Mouse (Mus musculus) forebrain, embryonic 11.5 days (tissue): ENCODE measurements around the gene Snx8. TPM values are rescaled to one million over a fixed set of nuclear protein-coding genes. Genes with fewer than 3 reads are reported as not detected.

Experiments
- ATAC-seq: fragments of 200-750 bp; cut with Nextera tagmentation; replicated peaks from 2 replicates; pipeline ENCODE4 v1.8.0; 2017; ENCODE audit warnings: moderate TSS enrichment; ENCODE audit not compliant: low FRiP score
- DNase-seq: peaks from one replicate; pipeline ENCODE4 v3.0.0-alpha.2; 2017; ENCODE audit warnings: low spot score
- H3K27ac ChIP-seq: fragments of 300-500 bp; sonication (generic); 2 replicates; pipeline ENCODE4 v1.5.1; 2014; ENCODE audit warnings: low read depth, low read length
- H3K27me3 ChIP-seq: fragments of 300-500 bp; sonication (generic); 2 replicates; pipeline ENCODE4 v1.6.1; 2014; ENCODE audit warnings: mild to moderate bottlenecking, low read length, mixed read lengths; ENCODE audit not compliant: control insufficient read depth, insufficient read depth
- H3K36me3 ChIP-seq: fragments of 300-500 bp; sonication (generic); 2 replicates; pipeline ENCODE4 v1.6.1; 2014; ENCODE audit warnings: mild to moderate bottlenecking, low read length, moderate library complexity, mixed read lengths; ENCODE audit not compliant: control insufficient read depth, insufficient read depth
- H3K4me1 ChIP-seq: fragments of 300-500 bp; sonication (generic); replicated peaks from 2 replicates; pipeline ENCODE4 v1.6.1; 2014; ENCODE audit warnings: low read length, mixed read lengths; ENCODE audit not compliant: control insufficient read depth, insufficient read depth
- H3K4me2 ChIP-seq: fragments of 300-500 bp; sonication (generic); 2 replicates; pipeline ENCODE4 v1.6.1; 2014; ENCODE audit warnings: low read depth, mild to moderate bottlenecking, low read length, moderate library complexity, mixed read lengths; ENCODE audit not compliant: severe bottlenecking
- H3K4me3 ChIP-seq: fragments of 300-500 bp; sonication (generic); 2 replicates; pipeline ENCODE4 v1.5.1; 2014; ENCODE audit warnings: low read depth, low read length
- H3K9ac ChIP-seq: fragments of 300-500 bp; sonication (generic); 2 replicates; pipeline ENCODE4 v1.6.1; 2014; ENCODE audit warnings: low read length
- H3K9me3 ChIP-seq: fragments of 300-500 bp; sonication (generic); 2 replicates; pipeline ENCODE4 v1.6.1; 2016; ENCODE audit warnings: low read length, mixed read lengths; ENCODE audit not compliant: control insufficient read depth
- WGBS: fragments of 180-500 bp; shearing (Covaris S2); extraction: QIAGEN DNeasy Blood & Tissue Kit; methylation state at CpG from one replicate; pipeline ENCODE4 v1.1.7; 2014; 5-methylcytosine and 5-hydroxymethylcytosine counted together
- polyA plus RNA-seq: library from polyadenylated mRNA; unstranded; fragments of >200 nt; fragmentation: Nextera tagmentation; extraction: Ambion mirVana; gene quantifications from 2 replicates; pipeline ENCODE4 v1.2.1, GENCODE M21; 2014

The Snx8 gene
- polyA plus RNA-seq, 1 experiment from 2014 or later = 10.6 TPM

- H3K4me2 ChIP-seq = no peak overlapping the region
- 83% methylated on average over 1 of the region's 1 CpGs for WGBS
- ATAC-seq (no peak), DNase-seq (no peak)
- H3K9ac ChIP-seq = no peak overlapping the region
- no peaks in the 10 kb centered on the region for H3K4me1 ChIP-seq
- no peaks in the 10 kb centered on the region for H3K36me3 ChIP-seq
- no peaks in the 10 kb centered on the region for H3K9me3 ChIP-seq
- H3K27me3 ChIP-seq = no peaks in the 10 kb centered on the region
- no peak overlapping the region for H3K27ac ChIP-seq
- H3K4me3 ChIP-seq = no peak overlapping the region
These were observed 43.0 kb downstream of the Snx8 start for GRCm38 (mm10) chr5:140346050-140346449.

DNA sequence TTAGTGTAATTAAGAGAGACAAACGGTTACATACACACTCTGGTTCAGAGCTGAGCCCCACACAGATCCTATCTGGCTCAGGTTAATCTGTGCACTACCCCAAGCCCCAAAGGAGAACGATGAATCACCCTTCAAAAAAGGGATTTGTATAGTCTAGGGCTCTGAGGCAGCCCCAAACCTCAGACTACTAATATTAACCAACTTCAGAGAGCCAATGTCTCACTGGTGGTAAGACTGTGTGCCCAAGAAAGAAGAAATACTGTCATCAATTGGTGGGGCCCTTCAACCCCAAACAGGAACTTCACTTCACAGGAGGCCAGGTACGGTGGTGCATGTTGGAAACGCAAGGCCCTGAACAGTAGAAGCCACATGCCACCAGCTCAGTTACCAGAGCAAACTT lies 43.8 kb downstream of the Snx8 start:
- DNase-seq = no peak
- no peak overlapping the region for H3K4me3 ChIP-seq
- no peak overlapping the region for H3K27ac ChIP-seq
- H3K9me3 ChIP-seq = no peaks in the 10 kb centered on the region
- H3K27me3 ChIP-seq = no peaks in the 10 kb centered on the region
- WGBS = 90% methylated on average over 4 of the region's 4 CpGs
- no peak overlapping the region for H3K4me2 ChIP-seq
- H3K4me1 ChIP-seq = no peaks in the 10 kb centered on the region
- H3K36me3 ChIP-seq = no peaks in the 10 kb centered on the region
- ATAC-seq = no peak
- no peak overlapping the region for H3K9ac ChIP-seq

GRCm38 (mm10) chr5:140342880-140343279 lies 46.2 kb downstream of the Snx8 start:
- no peak overlapping the region for H3K27ac ChIP-seq
- no peak overlapping the region for H3K4me3 ChIP-seq
- no peaks in the 10 kb centered on the region for H3K27me3 ChIP-seq
- no peak overlapping the region for H3K4me2 ChIP-seq
- DNase-seq = no peak
- H3K9me3 ChIP-seq = no peaks in the 10 kb centered on the region
- ATAC-seq = no peak
- H3K4me1 ChIP-seq = no peaks in the 10 kb centered on the region
- no peak overlapping the region for H3K9ac ChIP-seq
- H3K36me3 ChIP-seq = peaks cover 6% of the 10 kb centered on the region; the same call in 1 of the 2 replicates
- WGBS = 90% methylated on average over 4 of the region's 4 CpGs

DNA sequence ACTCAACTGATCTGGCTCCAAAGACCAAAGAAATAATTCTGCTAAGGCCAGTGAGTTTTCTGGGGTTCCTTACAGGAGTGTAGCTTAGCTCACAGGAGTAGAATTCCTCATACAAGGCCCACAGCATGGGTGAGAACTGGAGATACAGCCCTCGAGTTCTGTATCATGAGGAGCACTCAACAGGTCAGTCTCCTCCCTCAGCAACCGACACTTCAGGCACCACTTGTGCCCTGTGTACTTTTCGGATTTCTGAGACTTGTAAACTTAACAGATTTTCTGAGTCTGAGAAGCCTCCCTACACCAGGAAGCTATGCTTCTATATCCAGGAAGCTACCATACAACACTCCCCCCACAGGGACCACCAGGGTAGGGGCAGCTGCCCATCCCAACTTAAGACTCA lies 49.2 kb downstream of the Snx8 start:
- no peaks in the 10 kb centered on the region for H3K4me1 ChIP-seq
- DNase-seq = no peak
- 86% methylated on average over 3 of the region's 3 CpGs for WGBS
- H3K4me3 ChIP-seq = no peak overlapping the region
- no peak overlapping the region for H3K27ac ChIP-seq
- H3K36me3 ChIP-seq = peaks cover 6% of the 10 kb centered on the region; the same call in 1 of the 2 replicates
- no peaks in the 10 kb centered on the region for H3K27me3 ChIP-seq
- no peak overlapping the region for H3K9ac ChIP-seq
- H3K4me2 ChIP-seq = no peak overlapping the region
- ATAC-seq = no peak
- H3K9me3 ChIP-seq = no peaks in the 10 kb centered on the region

DNA sequence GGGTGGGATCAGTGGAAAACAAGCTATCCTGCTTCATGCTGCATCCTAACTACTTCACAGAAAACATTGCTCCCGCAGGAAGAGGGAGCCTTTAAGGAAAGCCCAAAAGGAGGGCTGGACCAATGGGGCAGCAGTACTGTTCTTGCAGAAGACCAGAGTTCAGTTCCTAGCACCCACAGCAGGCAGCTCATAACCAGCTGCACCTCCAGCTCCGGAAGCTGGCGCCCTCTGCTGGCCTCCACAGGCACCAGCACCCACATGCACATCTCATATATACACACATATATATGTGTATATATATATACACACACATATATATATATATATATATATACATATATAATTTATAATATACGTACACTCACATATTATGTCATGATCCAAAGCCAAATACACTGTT lies 50.3 kb downstream of the Snx8 start:
- Histone ChIP-seq H3K4me3 (no peak overlapping the region), H3K36me3 (peaks cover 6% of the 10 kb centered on the region; the same call in 1 of the 2 replicates), H3K4me2 (no peak overlapping the region), H3K27ac (no peak overlapping the region), H3K27me3 (no peaks in the 10 kb centered on the region), H3K9ac (no peak overlapping the region), H3K9me3 (no peaks in the 10 kb centered on the region), H3K4me1 (no peaks in the 10 kb centered on the region)
- WGBS = 96% methylated on average over 4 of the region's 4 CpGs
- DNase-seq (no peak), ATAC-seq (no peak)

GRCm38 (mm10) chr5:140336680-140337079 lies 52.4 kb downstream of the Snx8 start:
- WGBS = 70% methylated on average over 1 of the region's 1 CpGs
- H3K4me2 ChIP-seq = no peak overlapping the region
- H3K9me3 ChIP-seq = no peaks in the 10 kb centered on the region
- DNase-seq = no peak
- 0 out of 2 replicates have a peak, but pooled peaks cover 2% of the 10 kb centered on the region for H3K4me1 ChIP-seq
- no peak for ATAC-seq
- no peak overlapping the region for H3K9ac ChIP-seq
- H3K27ac ChIP-seq = no peak overlapping the region
- H3K27me3 ChIP-seq = no peaks in the 10 kb centered on the region
- peaks cover 6% of the 10 kb centered on the region; the same call in 1 of the 2 replicates for H3K36me3 ChIP-seq
- no peak overlapping the region for H3K4me3 ChIP-seq

- no peaks in the 10 kb centered on the region for H3K27me3 ChIP-seq
- 31% methylated on average over 2 of the region's 2 CpGs for WGBS
- H3K4me2 ChIP-seq = no peak overlapping the region
- DNase-seq = no peak
- ATAC-seq = no peak
- no peak overlapping the region for H3K9ac ChIP-seq
- no peak overlapping the region for H3K4me3 ChIP-seq
- H3K9me3 ChIP-seq = no peaks in the 10 kb centered on the region
- H3K4me1 ChIP-seq = peaks cover 9% of the 10 kb centered on the region; the same call in 1 of the 2 replicates
- peaks cover 2% of the 10 kb centered on the region; the same call in 1 of the 2 replicates for H3K36me3 ChIP-seq
- H3K27ac ChIP-seq = no peak overlapping the region
These were observed 55.4 kb downstream of the Snx8 start for GRCm38 (mm10) chr5:140333631-140334030.

DNA sequence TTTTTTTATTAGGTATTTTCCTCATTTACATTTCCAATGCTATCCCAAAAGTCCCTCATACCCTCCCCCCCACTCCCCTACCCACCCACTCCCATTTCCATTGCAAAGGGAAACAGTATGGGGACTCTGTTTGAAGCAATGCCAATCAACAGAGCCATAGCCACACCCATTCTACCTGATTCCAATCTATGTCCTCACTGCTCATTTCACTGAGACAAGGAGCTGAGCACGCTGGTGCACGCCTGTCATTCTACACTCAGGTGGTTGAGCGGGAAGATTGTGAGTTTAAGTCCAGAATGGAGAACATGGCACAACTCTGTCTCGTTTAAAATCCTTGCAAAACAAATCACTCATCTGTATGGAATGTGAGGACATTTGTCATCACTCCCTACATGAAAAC lies 56.5 kb downstream of the Snx8 start:
- ATAC-seq (no peak), DNase-seq (no peak)
- H3K27ac ChIP-seq = no peak overlapping the region
- peak overlapping the region; percentile 78 for H3K4me2 ChIP-seq
- H3K9ac ChIP-seq = no peak overlapping the region
- no peaks in the 10 kb centered on the region; the same call in 1 of the 2 replicates for H3K36me3 ChIP-seq
- H3K27me3 ChIP-seq = no peaks in the 10 kb centered on the region
- H3K4me1 ChIP-seq = peaks cover 9% of the 10 kb centered on the region; the same call in 1 of the 2 replicates
- WGBS = 56% methylated on average over 4 of the region's 4 CpGs
- peak overlapping the region; percentile 75; the same call in 1 of the 2 replicates for H3K4me3 ChIP-seq
- H3K9me3 ChIP-seq = no peaks in the 10 kb centered on the region
